Mouse (Mus musculus) stomach, embryonic 14.5 days (tissue): ENCODE measurements around the gene Fam118a. TPM values are rescaled to one million over a fixed set of nuclear protein-coding genes. Genes with fewer than 3 reads are reported as not detected.
A peak's percentile ranks its signal among the peaks of the same experiment; 100 is the strongest.
"Not testable (repeated sequence)": the region's sequence is repeated elsewhere in the genome, so short reads cannot be mapped to it uniquely, and the experiment has no call there.

ENCODE experiments used
- ATAC-seq: fragments of 200-750 bp; cut with Nextera tagmentation; 2 replicates; pipeline ENCODE4 v1.8.0; 2017; ENCODE audit warnings: low read depth, moderate TSS enrichment; ENCODE audit not compliant: insufficient number of reproducible peaks, insufficient read depth, low FRiP score
- H3K27ac ChIP-seq: fragments of 300-500 bp; sonication (generic); 2 replicates; pipeline ENCODE4 v1.5.1; 2014; ENCODE audit warnings: mild to moderate bottlenecking, low read length, moderate library complexity, mixed read lengths
- H3K27me3 ChIP-seq: fragments of 300-500 bp; sonication (generic); 2 replicates; pipeline ENCODE4 v1.6.1; 2014; ENCODE audit warnings: low read length, control low read depth, mixed read lengths; ENCODE audit not compliant: control insufficient read depth, insufficient read depth
- H3K36me3 ChIP-seq: fragments of 300-500 bp; sonication (generic); 2 replicates; pipeline ENCODE4 v1.6.1; 2014; ENCODE audit warnings: mild to moderate bottlenecking, control low read depth, low read length, moderate library complexity, mixed read lengths; ENCODE audit not compliant: control insufficient read depth, insufficient read depth
- H3K4me1 ChIP-seq: fragments of 300-500 bp; sonication (generic); 2 replicates; pipeline ENCODE4 v1.6.1; 2014; ENCODE audit warnings: low read length, control low read depth, mixed read lengths; ENCODE audit not compliant: control insufficient read depth, insufficient read depth
- H3K4me2 ChIP-seq: fragments of 300-500 bp; sonication (generic); replicated peaks from 2 replicates; pipeline ENCODE4 v1.6.1; 2014; ENCODE audit warnings: low read depth, low read length, control low read depth
- H3K4me3 ChIP-seq: fragments of 300-500 bp; sonication (generic); 2 replicates; pipeline ENCODE4 v1.5.1; 2014; ENCODE audit warnings: low read depth, low read length, control low read depth
- H3K9ac ChIP-seq: fragments of 300-500 bp; sonication (generic); replicated peaks from 2 replicates; pipeline ENCODE4 v1.6.1; 2014; ENCODE audit warnings: low read depth, mild to moderate bottlenecking, control low read depth, low read length, moderate library complexity, mixed read lengths
- H3K9me3 ChIP-seq: fragments of 300-500 bp; sonication (generic); 2 replicates; pipeline ENCODE4 v1.6.1; 2016; ENCODE audit warnings: low read depth, low read length, control low read depth; ENCODE audit not compliant: control insufficient read depth
- WGBS: fragments of 180-500 bp; shearing (Covaris S2); extraction: QIAGEN DNeasy Blood & Tissue Kit; methylation state at CpG from one replicate; pipeline ENCODE4 v1.1.7; 2014; 5-methylcytosine and 5-hydroxymethylcytosine counted together
- polyA plus RNA-seq: library from polyadenylated mRNA; unstranded; fragments of >200 nt; fragmentation: Nextera tagmentation; extraction: Ambion mirVana; gene quantifications from 2 replicates; pipeline ENCODE4 v1.2.1, GENCODE M21; 2014

Fam118a gene
- polyA plus RNA-seq, 1 experiment from 2014 or later: 30.7 TPM

DNA sequence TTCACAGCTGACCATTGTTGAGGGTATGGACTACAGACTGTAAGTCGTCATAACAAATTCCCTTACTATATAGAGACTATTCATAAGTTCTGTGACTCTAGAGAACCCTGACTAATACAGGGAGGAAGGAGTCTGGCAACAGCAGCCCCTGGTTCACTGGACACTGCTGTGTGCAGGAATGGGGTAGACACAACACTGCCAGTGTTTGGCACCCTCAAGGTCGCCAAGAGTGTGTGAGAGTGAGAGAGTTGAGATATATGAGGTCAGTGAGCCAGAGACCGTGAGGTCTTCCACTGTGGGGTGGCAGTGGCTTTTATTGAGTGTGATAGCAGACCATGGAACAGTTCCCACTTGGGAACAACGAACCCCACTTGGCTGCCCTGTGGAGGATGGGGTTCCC is 2.6 kb upstream of the Fam118a start:
- H3K9ac ChIP-seq: no peak overlapping the region
- WGBS: 78% methylated on average over 4 of the region's 4 CpGs
- no peaks in the 10 kb centered on the region for H3K27me3 ChIP-seq
- no peak overlapping the region for H3K4me2 ChIP-seq
- no peak overlapping the region for H3K27ac ChIP-seq
- H3K9me3 ChIP-seq: no peaks in the 10 kb centered on the region
- H3K4me3 ChIP-seq: no peak overlapping the region
- H3K4me1 ChIP-seq: no peaks in the 10 kb centered on the region
- no peaks in the 10 kb centered on the region for H3K36me3 ChIP-seq
- ATAC-seq: no peak

DNA sequence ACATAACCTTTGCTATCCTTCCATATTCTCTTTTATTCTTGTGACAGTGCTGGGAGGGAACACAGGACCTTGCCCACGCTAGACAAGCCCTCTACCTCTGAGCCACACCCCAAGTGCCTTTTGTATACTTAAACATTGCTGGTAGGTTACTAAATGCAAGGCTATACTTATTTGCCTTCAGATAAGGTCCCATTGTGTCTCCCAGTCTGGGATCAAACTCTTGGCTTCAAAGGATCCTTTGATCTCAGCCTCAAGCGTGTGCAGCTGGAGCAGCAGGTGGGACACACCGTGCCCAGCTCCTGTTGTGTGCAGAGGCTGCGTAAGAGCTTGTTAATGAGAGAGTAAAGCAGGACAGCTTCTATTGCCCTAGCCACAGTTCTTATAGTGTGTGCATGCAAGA is 1.0 kb upstream of the Fam118a start:
- Histone ChIP-seq H3K4me3 (no peak overlapping the region), H3K27me3 (no peaks in the 10 kb centered on the region), H3K9ac (no peak overlapping the region), H3K36me3 (no peaks in the 10 kb centered on the region), H3K9me3 (no peaks in the 10 kb centered on the region), H3K4me1 (no peaks in the 10 kb centered on the region), H3K4me2 (no peak overlapping the region), H3K27ac (no peak overlapping the region)
- peak; percentile 83 for ATAC-seq
- 50% methylated on average over 4 of the region's 4 CpGs for WGBS

DNA sequence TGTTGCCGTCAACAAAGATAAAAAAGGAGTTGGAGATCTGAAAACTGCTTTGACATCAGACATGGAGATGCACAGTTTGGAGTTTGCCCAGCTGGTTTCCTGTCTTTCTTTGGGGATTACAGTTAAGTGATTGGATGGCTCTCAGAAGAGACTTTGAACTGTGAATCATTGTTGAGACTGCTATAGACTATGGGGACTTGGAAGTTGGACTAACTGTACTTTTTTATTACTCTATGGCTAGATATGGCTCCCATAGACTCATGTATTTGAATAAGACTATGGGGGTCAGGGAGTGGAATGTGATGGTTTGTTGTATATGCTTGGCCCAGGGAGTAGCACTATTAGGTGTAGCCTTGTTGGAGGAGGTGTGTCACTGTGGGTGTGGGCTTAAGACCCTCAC is 1.9 kb downstream of the Fam118a start:
- not testable (repeated sequence) for H3K4me2 ChIP-seq, H3K27ac ChIP-seq, H3K4me3 ChIP-seq, H3K36me3 ChIP-seq, H3K9ac ChIP-seq, H3K9me3 ChIP-seq, ATAC-seq, H3K4me1 ChIP-seq, H3K27me3 ChIP-seq
- 66% methylated on average over 1 of the region's 1 CpGs for WGBS

DNA sequence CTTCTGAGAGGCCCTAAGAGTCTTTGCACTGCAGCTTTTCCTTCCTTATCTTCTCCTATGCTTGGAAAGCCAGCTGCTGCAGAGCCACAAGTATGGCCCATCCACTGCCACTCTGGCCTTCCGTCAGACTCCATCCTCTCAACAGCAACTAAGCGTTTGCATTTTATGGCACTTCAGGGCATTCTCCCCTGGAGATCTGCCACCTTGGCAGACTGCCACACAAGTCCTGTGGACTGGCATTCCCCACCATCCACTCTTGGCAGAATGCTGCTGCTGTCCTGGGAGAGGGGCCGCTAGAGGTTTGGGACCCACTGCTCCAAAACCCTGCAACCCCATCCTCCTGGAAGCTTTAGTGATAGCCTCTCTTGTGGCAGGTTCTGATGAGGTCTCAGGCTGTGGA is 3.1 kb downstream of the Fam118a start:
- Histone ChIP-seq H3K36me3 (no peaks in the 10 kb centered on the region), H3K9me3 (no peaks in the 10 kb centered on the region), H3K4me1 (0 out of 2 replicates have a peak, but pooled peaks cover 3% of the 10 kb centered on the region), H3K27me3 (no peaks in the 10 kb centered on the region), H3K27ac (no peak overlapping the region), H3K4me2 (no peak overlapping the region), H3K9ac (no peak overlapping the region), H3K4me3 (no peak overlapping the region)
- no peak for ATAC-seq
- WGBS: 84% methylated on average over 3 of the region's 3 CpGs

DNA sequence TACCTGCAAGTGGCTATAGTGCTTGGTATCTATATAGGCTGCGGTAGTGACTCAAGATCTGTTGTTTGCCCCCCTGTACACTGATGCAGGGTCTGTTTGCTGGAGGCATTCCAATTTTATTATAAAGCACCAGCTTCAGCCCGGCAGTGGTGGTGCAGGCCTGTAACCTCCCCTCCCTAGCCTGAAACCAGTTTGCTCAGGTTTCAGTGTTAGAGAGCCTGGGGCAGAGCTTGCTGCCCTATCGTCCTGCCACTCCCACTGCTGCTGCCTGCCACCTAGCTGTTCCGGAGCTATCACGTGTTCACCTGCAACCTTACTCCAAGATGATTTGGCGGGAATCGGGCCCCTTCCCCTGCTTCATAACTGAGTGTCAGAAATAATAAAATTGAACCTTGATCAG is 5.2 kb downstream of the Fam118a start:
- H3K9ac ChIP-seq, H3K4me2 ChIP-seq, H3K4me1 ChIP-seq, H3K27me3 ChIP-seq, H3K9me3 ChIP-seq, H3K4me3 ChIP-seq, H3K36me3 ChIP-seq, ATAC-seq: not testable (repeated sequence)
- 26% methylated on average over 7 of the region's 7 CpGs for WGBS
- peak overlapping the region; percentile 67 for H3K27ac ChIP-seq

DNA sequence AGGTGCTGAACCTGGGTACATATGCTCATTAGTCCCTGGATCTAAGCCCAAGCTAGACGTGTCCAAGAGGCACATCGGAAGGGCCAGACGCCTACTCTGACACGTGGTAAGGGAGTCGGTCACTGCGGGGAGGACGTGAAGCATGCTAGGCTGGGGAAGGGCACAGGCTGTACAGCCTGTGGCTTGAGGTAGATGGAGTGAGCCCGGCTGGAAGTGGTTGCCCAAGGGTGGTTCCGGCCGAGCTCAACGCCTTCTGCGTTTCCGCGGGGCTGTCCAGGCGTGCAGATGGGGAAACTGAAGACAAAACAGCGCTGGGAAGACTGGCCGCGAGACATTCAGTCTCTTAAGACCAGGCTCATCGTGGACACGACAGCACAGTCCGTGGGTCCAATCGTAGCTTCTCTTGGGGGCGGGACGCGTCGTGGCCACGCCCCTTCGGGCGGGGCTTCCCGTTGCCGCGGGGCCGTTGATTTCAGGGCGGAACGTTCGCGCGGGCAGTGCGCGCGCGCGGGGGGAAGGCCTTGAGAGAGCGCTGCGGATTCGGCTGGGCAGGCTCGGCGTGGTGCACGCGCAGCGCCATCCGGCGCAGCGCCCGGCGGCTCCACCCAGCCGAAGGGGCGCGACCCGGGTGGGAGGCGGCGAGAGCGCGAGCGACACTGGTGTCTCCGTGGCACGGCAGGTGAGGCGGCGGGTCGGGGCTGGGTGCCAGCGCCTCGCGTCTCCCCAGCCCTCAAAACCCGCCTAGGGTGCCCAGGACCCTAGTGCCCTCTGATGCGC is 8.0 kb downstream of the Fam118a start:
- Histone ChIP-seq H3K4me3 (peak overlapping the region; percentile 74), H3K9ac (peak overlapping the region; percentile 81), H3K9me3 (no peaks in the 10 kb centered on the region), H3K4me2 (peak overlapping the region; percentile 72), H3K27ac (peak overlapping the region; percentile 78), H3K36me3 (no peaks in the 10 kb centered on the region), H3K27me3 (no peaks in the 10 kb centered on the region), H3K4me1 (peaks cover 12% of the 10 kb centered on the region; the same call in 1 of the 2 replicates)
- peak; percentile 92 for ATAC-seq
- WGBS: 0% methylated on average over 61 of the region's 75 CpGs

DNA sequence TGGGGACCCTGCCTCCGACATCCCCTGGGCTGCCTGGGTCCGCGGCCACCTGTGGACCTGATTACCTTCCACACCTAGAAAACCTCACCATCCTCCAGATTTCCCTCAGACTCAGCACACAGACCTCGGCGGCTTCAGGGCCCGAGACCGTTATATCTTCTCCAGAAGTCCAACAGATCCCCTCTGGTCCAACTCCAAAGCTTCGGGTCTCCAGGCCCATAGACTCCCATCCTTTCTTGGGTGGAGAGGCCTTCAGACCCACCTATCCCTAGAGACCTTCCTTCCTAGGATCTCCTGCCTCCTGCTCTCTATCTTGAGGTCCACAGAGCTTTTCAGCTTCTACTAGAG is 8.6 kb downstream of the Fam118a start:
- H3K4me3 ChIP-seq: peak overlapping the region; percentile 74
- no peak for ATAC-seq
- peak overlapping the region; percentile 72 for H3K4me2 ChIP-seq
- 4% methylated on average over 8 of the region's 8 CpGs for WGBS
- peak overlapping the region; percentile 81 for H3K9ac ChIP-seq
- H3K9me3 ChIP-seq: no peaks in the 10 kb centered on the region
- H3K27me3 ChIP-seq: no peaks in the 10 kb centered on the region
- H3K27ac ChIP-seq: no peak overlapping the region; the same call in 1 of the 2 replicates
- H3K4me1 ChIP-seq: peaks cover 17% of the 10 kb centered on the region; the same call in 1 of the 2 replicates
- no peaks in the 10 kb centered on the region for H3K36me3 ChIP-seq

DNA sequence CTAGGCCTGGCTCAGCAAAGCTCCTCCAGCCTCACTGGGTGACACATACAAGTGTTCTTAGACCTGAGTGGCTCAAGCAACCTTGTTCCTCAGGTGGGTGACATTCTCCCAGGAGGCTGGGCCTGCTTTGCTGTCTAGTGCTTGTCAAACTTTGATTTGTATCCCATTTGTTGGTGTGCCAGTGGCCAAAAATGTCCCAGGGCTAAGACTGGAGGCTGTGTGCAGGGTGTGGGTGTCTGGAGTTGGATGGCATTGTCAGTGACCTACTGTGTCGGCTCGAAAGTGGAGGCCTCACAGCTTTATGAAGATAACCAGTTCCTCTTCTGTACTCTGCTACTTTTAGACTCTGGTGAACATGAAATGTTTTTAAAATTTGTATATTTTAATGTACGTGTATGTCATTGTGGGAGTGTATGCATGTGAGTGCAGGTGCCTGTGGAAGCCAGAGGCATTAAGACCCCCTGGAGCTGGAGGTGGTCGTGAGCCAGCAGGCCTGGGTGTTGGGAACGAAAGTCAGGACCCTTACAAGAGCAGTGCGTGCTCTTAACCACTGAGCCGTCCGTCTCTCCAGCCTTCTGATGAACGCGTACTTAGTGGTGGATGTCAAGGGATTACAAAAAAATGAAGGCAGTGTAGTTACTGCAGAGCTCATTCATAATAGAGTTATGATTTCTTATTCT is 12.9 kb downstream of the Fam118a start:
- no peaks in the 10 kb centered on the region for H3K9me3 ChIP-seq
- no peak overlapping the region for H3K4me3 ChIP-seq
- H3K4me1 ChIP-seq: peaks cover 27% of the 10 kb centered on the region; the same call in 1 of the 2 replicates
- no peaks in the 10 kb centered on the region for H3K27me3 ChIP-seq
- H3K27ac ChIP-seq: peak overlapping the region; percentile 82
- WGBS: 74% methylated on average over 10 of the region's 10 CpGs
- no peak for ATAC-seq
- no peak overlapping the region for H3K4me2 ChIP-seq
- H3K36me3 ChIP-seq: peaks cover 9% of the 10 kb centered on the region
- H3K9ac ChIP-seq: no peak overlapping the region
